1 mouse cellular context compared by ENCODE assay signal in genomic region chr4:46600473-46601257, GRCm38 (mm10).
TF ChIP-seq lines count a peak whose summit lies in the region.

No protein-coding gene starts in this region.

TF ChIP-seq in CH12.LX, 34 proteins besides CTCF, POLR2A, EP300 and RAD21 (continued from another document):
- no peak for TF ChIP-seq POLR2AphosphoS2 (IDR thresholded peaks at IDR 0.05; ENCODE audit: low read depth, low read length)
TF ChIP-seq in CH12.LX: peak in this region for 0.
